Mouse (Mus musculus) regulatory T cell (primary cell): ENCODE results near the gene Slc4a1.
"Not testable (repeated sequence)": the region's sequence is repeated elsewhere in the genome, so short reads cannot be mapped to it uniquely, and the experiment has no call there.

Experiments
- in situ Hi-C: fragments of 300-600 bp; cut with MboI, MseI; formaldehyde crosslinking; loops from one replicate; pipeline ENCODE4 v1.15.1; 2025; ENCODE audit warnings: high pct_unique_total_duplicates

Slc4a1 gene

GRCm38 (mm10) chr11:102399610-102400072 is 33.6 kb upstream of the Slc4a1 start:
- in situ Hi-C loops: loop anchor here (5.0 to 25.0 kb wide), 3 partner anchors 77 to 937 kb away; partner anchors contain the start of genes Atxn7l3, Rnd2 and Vat1

- in situ Hi-C loops: no loop called here
Observed at GRCm38 (mm10) chr11:102399107-102399506, 33.1 kb upstream of the Slc4a1 start.

GRCm38 (mm10) chr11:102398007-102398825 is 32.2 kb upstream of the Slc4a1 start:
- in situ Hi-C loops: no loop called here

- in situ Hi-C loops: no loop called here
Observed at GRCm38 (mm10) chr11:102396671-102397141, 30.7 kb upstream of the Slc4a1 start.

- in situ Hi-C loops: no loop called here
Observed at GRCm38 (mm10) chr11:102396263-102396662, 30.3 kb upstream of the Slc4a1 start.

- in situ Hi-C loops: no loop called here
Observed at GRCm38 (mm10) chr11:102395250-102395649, 29.2 kb upstream of the Slc4a1 start.

GRCm38 (mm10) chr11:102394421-102395124 is 28.6 kb upstream of the Slc4a1 start:
- in situ Hi-C loops: no loop called here

- in situ Hi-C loops: no loop called here
Observed at GRCm38 (mm10) chr11:102393719-102394420, 27.9 kb upstream of the Slc4a1 start.

GRCm38 (mm10) chr11:102393238-102393634 is 27.2 kb upstream of the Slc4a1 start, which contains the start of gene Rundc3a:
Gene Rundc3a (plus strand): TSS chr11:102393403.
- in situ Hi-C loops: no loop called here

GRCm38 (mm10) chr11:102392441-102393237 is 26.6 kb upstream of the Slc4a1 start:
- in situ Hi-C loops: no loop called here

- in situ Hi-C loops: not testable (repeated sequence)
Observed at GRCm38 (mm10) chr11:102389436-102389835, 23.4 kb upstream of the Slc4a1 start.

GRCm38 (mm10) chr11:102386121-102386520 is 20.1 kb upstream of the Slc4a1 start:
- in situ Hi-C loops: no loop called here

- in situ Hi-C loops: no loop called here
Observed at GRCm38 (mm10) chr11:102385075-102385474, 19.1 kb upstream of the Slc4a1 start.

GRCm38 (mm10) chr11:102384418-102384817 is 18.4 kb upstream of the Slc4a1 start:
- in situ Hi-C loops: no loop called here

- in situ Hi-C loops: no loop called here
Observed at GRCm38 (mm10) chr11:102383365-102384136, 17.5 kb upstream of the Slc4a1 start.

- in situ Hi-C loops: no loop called here
Observed at GRCm38 (mm10) chr11:102382794-102383193, 16.8 kb upstream of the Slc4a1 start.

GRCm38 (mm10) chr11:102381341-102382100 is 15.5 kb upstream of the Slc4a1 start:
- in situ Hi-C loops: no loop called here

- in situ Hi-C loops: no loop called here
Observed at GRCm38 (mm10) chr11:102380091-102380490, 14.1 kb upstream of the Slc4a1 start.

GRCm38 (mm10) chr11:102377186-102377585 is 11.2 kb upstream of the Slc4a1 start:
- in situ Hi-C loops: no loop called here
